Mouse (Mus musculus) spleen, adult 18-20 months (tissue): ENCODE results near the gene Fam71f2.

Source experiments
- DNase-seq, 2 experiments: peaks; one replicate each; pipeline ENCODE4 v3.0.0; 2022; ENCODE audit warnings: mixed read lengths in 2 of 2

Fam71f2 gene

DNA sequence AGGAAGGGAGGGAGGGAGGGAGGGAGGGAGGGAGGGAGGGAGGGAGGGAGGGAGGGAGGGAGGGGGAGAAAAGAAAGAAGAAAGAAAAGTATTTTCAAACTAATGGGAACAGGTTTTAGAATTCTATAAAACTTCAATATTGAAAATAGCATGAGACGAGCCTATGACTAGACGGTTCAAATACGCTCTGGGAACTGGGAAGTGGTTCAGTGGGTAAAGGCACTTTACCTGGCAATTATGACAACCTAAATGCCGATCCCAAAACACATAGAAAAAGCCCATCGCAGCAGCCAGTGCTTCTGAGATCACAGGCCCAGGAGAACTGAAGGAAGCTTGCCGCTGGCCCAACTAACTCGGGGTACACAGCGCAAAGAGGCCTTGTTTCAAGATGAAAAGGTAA is at the start of gene Fam71f2:
TSS of gene Fam71f2 (plus strand) at position 301 of the 400 bp plus-strand sequence.
- DNase-seq = no peak

DNA sequence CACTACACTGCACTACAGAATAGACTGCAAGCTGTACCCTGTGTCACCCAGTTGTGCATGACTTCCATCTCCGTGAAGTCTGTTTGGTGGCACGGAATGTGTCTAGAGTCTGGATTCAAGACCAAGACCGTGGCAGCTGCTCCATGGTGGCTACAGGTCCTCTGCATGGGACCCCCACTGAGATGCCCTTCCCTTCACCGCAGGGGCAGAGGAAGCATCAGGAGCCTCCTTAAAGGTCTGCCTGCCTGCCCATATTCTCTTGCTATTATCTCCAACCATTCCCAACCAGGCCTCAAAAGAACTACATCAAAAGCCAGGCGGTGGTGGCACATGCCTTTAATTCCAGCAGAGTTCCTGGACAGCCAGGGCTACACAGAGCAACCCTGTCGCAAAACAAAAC is 49.0 kb upstream of the Fam71f2 start:
- no peak for DNase-seq

DNA sequence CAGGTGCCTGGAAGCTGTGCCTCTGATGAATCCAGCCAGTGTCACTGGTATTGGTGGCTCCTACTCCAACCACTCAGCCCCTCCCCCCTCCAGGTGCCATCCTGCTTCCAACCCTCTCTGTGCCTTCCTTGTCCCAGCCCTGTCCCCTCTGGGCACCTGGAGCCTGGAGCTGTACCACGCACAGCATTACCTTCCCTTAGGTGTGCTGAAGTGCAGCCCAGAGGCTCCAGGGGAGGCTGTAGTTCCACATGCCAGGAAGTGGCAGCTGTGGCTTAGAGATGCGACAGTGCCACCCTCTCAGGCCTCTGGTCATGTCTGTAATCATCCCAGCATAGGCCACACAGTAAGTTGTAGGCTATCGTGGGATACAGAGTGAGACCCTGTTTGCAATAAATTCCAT is 47.6 kb upstream of the Fam71f2 start:
- DNase-seq = no peak

DNA sequence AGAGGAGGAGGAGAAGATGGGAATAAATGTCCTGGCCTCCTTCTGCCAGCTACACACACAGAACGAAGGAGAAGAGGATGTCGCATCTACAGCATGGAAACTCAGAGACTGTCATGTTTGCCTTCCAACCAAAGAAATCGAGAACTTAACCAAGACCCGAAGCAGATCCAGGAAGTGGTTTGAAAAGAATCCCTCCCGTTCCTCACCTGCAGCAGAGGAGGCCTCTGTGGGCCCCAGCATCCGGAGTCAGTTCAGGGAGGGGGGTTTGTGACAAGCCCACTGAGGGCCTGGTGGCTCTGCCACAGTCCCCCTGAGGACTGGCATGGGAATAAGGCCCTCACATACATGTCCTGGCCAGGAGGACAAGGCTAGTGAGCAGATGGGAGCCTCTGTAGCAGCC is 47.1 kb upstream of the Fam71f2 start:
- DNase-seq = peak in 1 of 2 experiments; percentile 33

DNA sequence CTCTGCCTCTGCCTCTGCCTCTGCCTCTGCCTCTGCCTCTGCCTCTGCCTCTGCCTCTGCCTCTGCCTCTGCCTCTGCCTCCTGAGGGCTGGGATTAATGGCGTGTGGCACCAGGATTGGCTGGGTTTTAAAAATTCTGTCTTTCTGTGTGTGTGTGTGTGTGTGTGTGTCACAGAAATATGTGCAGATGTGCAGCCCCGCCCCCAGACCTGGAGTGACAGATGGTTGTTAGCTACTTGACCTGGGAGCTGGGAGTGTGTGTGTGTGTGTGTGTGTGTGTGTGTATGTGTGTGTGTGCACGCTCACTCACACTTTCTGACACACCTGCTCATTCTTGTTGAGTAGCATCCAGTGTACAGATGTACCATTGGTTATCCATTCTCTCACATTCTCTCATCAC is 45.7 kb upstream of the Fam71f2 start:
- DNase-seq = no peak

DNA sequence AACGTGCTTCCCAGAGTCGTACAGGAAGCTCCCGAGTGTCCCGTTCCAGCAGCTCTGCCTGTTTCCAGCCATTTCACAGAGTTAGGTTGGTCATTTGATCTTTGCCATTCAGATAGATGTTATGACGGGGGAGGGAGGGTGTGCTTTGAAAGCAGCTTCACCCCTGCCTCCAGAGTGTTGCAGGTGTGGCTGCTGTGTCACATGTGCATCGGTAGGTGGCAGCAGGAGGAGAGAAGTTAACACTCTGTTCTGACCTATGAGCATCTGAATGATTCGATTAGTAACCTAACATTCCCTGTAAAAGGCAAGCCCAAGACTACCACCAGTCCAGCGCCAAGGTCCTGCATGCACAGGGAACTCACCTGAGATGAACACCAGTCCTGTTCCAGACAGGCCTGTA is 45.1 kb upstream of the Fam71f2 start:
- no peak for DNase-seq

DNA sequence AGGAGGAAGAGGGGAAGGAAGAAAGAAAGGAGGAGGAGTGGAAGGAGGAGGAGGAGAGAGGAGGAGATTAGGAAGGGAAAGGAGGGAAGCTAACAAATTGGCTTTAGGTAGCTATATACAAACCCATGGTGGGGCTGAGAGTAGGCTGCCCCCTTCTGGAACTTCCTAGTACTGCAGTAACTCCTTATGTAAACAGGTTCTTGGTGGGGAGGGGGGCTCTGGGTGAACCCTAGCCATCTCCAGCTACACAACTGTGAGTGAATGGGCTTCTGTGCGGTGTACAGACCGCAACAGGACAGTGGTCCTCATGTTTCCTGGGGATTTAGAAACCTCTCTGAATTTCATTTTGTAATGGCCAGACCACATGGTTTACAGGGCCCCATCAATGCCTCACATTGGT is 38.6 kb upstream of the Fam71f2 start:
- DNase-seq = peak in 1 of 2 experiments; percentile 66

DNA sequence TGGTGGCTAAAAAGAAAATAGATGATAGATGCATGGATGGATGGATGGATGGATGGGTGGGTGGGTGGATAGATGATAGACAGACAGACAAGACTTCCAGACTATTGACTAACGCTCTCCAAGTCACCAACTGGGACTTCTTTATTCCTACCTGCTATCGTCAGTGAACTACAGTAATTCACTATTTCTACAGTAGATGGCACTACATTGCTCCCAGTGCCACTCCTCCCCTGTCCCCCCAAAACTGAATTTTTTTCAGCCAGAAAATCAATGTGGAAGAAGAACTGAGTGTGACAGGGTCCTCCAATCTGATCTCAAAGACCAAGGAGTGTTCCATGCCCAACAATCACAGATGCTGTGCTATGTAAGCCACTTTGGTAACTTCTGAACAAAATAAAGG is 37.7 kb upstream of the Fam71f2 start:
- no peak for DNase-seq

DNA sequence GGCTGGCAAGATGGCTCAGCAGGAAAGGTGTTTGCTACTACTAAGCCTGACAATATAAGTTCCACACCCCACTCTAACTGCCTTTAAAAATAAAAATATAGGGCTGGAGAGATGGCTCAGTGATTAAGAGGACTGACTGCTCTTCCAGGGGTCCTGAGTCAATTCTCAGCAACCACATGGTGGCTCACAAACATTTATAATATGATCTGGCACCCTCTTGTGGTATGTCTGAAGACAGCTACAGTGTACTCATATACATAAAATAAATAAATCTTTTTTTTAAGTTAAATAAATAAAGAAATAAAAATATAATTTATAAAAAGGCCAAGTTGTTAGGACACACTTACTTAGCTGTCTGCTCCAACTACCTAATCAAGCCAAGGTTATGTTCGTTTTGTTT is 37.1 kb upstream of the Fam71f2 start:
- no peak for DNase-seq

DNA sequence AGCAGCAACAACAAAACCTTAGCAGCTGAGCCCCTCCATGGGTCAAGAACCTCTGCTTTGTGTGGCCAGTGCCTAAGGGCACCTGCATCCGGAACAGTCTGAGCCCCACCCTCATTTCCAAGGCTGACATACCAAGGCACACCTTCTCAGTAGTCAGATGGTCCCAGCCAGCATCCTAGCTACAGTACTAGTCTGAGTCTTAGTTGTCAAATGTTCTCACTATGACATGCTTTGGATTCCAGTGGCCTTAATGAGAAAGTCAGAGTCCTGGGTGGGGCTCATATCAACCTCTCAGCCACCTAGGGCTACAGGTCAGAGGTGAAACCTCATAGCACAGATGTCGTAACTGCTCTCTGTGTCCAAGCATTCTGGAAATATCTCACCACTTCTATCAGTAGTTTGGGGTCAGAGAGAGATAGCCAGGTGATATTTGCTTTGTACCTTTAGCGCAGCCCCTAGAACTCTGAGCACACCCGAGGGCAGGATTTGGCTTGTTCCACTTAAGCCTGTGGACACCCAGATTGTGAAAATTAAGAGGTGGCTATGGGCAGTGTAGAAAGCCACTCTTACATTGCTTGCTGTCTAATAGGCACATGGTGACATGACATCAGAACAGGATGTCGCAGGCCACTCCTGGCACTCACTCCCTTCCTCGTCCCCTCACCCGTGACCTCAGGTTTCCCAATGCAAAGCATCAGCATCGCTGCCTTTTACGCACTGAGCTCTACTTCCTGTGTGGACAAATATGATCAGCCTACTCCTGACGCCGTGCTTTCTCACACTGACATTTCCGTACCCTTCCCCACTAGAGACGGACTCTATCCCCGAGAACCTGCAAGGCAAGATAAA is 33.9 kb upstream of the Fam71f2 start:
- DNase-seq = no peak

DNA sequence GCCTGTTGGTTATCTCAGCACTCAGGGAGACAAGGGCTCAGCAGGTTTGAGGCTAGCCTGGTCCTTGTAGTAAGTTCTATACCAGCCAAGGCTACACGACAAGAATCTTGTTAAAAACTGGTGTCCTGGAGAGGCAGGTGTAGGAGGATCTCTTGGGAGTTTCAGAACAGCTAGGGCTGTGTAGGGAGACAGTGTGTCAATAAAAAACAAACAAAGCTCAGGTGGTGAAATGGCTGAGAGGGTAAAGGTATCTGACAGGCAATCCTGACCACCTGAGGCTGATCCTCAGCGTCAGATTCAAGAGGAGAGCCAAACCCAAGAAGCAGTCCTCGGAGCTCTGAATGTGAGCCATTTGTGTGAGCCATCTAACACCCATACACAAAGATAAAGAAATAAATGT is 33.2 kb upstream of the Fam71f2 start:
- DNase-seq = no peak

DNA sequence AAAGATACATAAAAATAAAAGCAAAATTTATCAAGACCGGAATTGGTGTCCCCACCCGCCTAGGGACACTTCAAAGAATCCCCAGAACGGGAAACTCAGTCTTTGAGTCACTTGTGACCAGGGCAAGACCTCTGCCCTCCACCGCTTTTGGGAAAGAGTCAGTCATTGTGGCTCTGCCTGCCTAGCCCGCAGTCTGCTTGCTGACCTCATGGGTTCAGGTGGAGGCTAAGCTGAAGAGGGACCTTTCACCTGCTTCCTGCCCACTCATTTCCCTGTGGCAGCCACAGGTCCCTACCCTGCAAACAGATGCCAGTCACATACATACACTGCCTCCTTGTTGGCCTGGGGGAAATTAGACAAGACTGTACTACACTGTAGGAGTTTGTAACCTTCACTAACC is 32.8 kb upstream of the Fam71f2 start:
- DNase-seq = no peak

DNA sequence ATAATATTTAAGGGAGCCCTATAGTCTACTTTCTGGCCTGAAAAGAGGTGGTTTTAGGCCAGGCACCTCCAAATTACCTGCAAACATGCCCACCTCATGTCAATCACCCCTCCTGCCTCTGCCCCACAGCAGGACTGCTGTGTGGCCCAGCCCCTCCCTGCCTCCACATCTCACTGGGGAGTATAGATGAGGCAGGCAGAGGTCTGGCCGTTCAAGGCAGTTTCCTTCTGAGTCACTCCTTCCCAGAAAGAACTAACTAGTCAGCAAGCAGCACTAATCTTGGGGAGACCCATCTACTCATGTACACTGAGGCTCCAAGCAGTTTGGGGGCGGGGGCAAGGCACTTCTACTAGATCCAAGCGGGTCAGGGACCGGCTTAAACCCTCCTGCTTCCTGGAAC is 32.3 kb upstream of the Fam71f2 start:
- DNase-seq = no peak

DNA sequence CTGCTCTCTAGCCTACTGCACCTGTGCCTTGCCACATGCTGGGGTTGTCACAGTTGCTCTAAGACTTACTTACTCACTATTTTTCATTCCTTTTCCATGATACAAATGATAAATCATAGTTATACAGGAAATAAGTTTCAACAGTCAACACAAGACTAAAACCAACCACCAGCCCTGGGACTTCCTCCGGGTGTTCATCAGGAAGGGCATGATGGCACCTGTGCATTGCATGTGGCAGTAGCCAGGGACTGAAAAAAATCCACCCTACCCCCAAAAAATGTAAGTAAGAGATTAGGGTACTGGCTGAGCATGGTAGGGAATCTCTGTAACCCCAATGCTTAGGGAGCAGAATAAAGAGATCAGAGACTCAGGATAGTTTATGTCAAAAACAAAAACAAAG is 20.0 kb upstream of the Fam71f2 start:
- no peak for DNase-seq

DNA sequence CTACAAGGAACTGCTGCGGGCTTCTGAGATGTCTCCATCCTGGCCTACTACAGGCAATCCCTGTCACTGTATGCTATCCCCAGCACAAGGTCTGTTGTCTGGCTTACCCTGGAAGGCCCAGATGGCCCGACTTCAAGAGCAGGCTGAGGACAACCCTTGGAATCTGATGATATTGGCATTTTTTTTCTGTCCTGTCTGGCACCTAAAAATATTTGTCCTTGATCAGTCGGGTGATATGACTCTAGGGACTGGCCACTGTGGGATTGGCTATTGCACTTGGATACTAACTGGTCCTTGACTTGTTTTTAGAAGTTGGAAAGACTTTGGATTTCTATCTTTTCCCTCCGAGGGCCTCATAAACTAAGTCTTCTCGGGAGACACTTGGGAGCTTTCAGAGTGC is 17.6 kb upstream of the Fam71f2 start:
- no peak for DNase-seq

DNA sequence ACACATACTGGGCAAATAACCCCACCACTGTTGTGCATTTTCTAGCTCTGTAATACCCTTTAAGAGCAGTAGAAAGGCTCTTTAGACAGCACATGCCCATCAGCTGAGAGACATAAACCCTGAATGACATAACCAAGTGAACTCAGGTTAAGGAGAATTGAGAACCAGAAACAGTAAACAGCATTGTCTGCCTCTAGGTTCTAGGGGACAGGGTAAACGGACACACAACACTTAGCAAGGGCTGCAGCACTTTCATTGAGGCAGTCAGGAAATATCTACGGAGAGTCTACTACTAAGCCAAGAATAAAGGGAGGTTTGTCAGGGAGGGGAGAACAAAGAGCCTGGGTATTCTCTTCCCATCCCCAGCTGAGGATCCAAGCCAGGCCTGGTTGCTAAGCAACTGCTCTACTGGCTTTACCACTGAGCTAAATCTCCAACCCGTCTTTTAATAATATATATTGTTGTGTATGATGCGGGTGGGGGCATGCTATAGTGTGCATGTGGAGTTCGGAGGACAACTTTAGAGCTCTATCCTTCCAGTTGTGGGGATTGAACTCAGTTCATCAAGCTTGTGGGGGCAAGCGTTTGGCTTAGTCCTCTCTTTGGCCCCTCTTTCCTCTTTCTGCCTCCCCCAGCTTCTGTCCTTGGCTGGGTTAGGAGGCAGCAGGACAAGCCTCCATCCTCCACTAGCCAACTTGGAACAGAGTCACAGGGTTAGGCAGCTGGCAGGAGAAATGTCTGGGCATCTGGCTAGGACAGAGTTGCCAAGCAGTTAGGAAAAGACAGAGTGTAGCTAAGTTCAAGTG is 15.5 kb upstream of the Fam71f2 start:
- DNase-seq = no peak

DNA sequence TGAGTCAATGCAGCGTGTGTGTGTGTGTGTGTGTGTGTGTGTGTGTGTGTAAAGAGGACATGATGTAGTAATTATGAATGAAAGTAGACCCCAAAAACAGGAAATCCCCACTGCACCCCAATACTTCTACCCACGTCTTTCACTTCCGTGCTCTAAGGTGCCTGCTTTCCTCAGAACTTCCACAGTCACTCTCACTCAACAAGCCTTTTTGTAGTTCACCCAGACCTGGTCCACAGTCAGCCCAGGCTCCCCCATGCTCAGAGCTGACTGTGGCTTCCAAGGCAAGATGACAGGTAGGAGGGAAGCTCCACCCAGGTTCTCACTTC is 15.0 kb upstream of the Fam71f2 start:
- no peak for DNase-seq

DNA sequence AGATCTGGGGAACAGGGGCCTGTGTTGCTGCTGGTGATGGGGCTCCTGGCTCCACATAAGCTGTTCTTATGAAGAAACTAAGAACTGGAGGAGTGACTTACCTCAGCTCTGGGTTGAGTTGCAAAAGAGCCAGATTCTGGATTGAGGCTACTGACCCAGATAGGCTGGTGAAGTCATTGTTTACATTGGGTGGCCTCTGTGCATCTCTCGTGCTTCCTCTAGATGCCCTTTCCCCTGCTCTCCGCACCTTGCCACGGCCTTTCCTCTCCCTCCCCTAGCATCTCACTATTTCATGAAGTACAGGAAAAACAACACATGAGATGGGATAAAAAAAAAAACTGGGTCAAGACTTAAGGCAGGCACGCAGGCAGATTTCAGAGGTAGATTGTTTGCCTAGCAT is 12.5 kb upstream of the Fam71f2 start:
- no peak for DNase-seq

DNA sequence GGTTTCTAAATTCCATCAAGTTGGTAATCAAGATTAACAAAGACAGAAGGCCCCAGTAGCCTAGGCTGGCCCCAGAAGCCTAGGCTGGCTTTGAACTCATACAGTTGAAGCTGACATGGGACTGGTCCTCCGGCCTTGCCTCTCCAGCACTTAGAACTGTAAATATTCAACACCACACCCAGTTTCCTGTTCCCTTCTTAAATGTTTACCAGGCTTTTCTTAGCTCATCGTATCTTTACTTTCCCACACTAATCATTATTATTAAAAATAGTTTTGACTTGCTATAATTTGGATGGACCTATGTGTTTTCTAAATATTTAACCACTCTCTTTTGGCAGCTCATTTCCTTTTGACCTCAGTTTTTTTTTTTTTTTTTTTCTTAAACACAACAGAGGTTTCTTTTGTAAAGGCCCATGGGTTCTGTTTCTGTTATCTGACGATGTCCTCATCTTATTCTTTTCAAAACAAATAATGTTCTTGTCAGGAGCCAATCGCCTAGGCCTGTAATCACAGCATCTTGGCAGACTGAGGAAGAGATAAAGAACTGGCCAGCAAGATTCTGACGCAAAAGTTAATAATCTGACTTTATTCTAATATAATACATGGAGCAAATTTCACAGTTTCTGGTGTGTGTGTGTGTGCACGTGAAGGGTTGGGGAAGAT is 10.3 kb upstream of the Fam71f2 start:
- no peak for DNase-seq

DNA sequence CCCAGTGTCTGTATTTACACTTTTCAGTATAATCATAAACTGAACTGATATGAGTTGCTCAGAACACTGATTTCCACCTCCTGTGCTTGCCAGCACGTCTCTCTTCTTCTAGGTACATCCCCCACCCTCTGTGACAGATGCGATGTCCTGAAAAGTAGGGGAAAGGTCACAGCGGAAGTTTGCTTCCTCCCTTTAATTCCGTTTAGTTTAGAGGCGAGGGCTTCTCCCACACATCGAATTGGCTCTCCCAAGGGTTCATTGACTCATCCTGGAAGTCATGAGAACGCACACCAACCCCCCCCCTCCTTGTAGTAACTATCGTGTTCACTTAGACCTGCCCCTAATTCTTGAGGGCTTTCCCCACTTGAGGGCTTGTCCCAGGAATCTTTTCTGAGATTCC is 8.4 kb upstream of the Fam71f2 start:
- DNase-seq = peak in 1 of 2 experiments; percentile 13

DNA sequence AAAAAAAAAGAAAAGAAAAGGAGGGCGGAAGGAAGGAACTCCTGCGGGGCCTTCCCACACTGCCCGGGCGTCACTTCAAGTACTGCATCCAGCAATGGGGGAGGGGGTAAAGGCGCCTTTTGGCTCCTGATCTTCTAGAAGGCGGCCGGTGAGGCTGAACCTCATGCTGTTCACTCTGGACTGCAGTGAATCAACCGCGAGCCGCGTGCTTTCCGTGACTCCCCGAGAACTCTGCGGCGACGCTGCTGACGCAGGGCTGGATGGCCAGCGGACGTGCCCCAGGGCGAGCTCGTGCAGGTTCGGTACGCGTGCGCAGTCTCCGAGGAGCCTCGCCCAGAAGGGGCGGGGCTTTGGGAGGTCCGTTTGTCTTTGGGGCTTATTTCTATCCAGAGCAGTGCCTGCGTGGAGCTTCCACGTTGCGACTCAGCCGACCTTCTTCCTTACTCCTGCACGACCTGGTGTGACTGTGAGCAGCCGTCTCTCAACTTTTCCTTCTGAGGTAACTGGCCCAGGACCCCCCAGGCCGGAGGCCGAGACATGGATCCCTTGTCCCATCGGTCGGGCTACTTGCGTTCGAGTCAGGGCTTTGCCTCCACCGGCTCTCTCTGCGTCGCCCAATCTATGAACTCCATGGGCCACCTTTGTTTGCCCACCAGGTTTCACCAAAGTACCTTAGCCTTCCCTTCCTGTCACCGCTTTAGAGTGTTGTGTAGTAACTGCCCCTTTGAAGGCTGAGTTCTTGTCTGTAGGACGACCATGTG is 6.9 kb upstream of the Fam71f2 start, which contains the start of gene Hilpda:
TSS of gene Hilpda (plus strand) at position 177 of the 761 bp plus-strand sequence.
- peak; percentile 84 to 87 for DNase-seq

DNA sequence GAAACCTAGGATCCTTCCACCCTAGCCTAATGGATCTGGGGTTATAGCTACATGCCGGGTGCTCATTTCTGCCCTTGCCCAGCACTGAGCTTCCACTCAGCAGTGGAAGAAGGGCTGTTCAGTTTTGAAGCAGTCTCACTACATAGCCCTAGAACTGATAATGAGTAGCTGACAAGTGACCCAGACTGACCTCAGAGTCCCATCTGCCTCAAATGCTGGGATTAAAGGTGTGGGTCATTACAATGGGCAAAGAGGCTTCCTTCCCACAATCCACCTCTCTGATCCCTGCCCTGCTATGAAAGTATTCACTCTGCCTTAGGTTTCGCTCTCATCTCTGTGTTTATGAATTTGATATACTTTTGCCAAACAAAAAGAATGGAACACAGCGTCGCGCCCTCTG is 2.6 kb upstream of the Fam71f2 start:
- DNase-seq = no peak
